Mouse (Mus musculus) T-helper 17 cell (primary cell): ENCODE measurements around the gene Ppp3r2.

ENCODE experiments used
- in situ Hi-C, 2 experiments: fragments of 300-600 bp; cut with MboI, MseI; formaldehyde crosslinking; loops; 1 replicate in 1 of 2; 2 replicates in 1 of 2; pipeline ENCODE4 v1.15.1; 2025; ENCODE audit warnings: high pct_unique_total_duplicates in 2 of 2

Gene Ppp3r2

DNA sequence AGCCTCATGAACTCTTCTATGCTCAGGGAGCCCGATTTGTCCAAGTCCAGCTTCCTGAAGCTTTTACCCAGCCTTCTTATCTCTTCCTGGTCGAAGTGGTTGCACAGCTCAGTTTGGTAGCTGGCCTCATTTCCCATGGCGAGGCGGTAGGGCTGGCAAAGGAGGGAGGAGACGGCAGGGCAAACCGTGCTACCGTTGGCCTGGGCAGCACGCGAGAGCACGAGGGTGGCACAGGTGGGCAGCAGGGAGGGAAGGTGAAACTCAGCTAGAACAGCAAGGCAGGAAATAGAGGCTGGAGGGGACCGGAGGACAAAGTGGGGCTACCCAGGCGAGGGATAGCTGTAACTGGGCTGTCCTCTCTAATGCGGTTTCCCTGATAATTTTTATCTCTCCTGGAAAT, at the start of gene Ppp3r2:
Ppp3r2 (minus strand) TSS at position 213 of the 400 bp plus-strand sequence.
- in situ Hi-C loops: no loop called here

DNA sequence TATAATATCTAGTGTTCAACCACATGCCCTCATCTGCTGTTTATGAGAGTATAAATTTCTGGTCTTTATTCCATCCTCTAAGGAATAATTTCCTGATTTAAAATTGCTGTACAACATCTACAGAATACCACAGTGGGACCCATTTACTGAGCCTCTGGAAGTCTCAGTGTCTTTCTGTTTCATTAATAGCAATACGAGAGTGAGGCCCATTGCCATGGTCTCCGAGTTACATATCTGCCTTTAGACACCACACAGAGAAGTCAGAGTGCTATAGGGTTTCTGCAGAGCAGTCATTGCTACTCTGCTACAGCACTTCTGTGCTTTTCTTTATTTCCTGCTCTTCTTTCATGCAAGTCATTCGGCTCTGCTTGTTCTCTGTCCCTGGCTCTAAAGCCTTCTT, 47.5 kb upstream of the Ppp3r2 start:
- in situ Hi-C loops: no loop called here

DNA sequence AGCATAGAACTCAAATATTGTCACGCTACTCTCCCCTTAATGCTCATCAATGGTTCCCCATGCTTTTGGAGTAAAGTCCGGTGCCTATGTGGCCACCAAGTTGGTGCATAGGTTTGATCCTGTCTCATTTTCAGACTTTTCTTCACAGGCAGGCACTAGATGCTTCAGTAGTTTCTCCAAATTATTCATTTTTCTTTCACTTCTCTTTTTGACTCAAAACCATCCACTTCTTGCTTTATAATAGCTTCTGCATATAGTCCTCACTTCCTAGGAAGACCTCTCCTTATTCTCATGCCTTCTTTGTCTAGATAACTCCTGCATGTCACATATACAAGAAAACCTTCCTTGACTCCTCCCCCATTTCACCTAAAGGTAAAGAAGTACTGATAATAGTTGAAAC, 42.1 kb upstream of the Ppp3r2 start:
- in situ Hi-C loops: loop anchor here in 1 of 2 experiments (25.0 kb wide), 1 partner anchor 637 kb away; no protein-coding TSS in a partner anchor

DNA sequence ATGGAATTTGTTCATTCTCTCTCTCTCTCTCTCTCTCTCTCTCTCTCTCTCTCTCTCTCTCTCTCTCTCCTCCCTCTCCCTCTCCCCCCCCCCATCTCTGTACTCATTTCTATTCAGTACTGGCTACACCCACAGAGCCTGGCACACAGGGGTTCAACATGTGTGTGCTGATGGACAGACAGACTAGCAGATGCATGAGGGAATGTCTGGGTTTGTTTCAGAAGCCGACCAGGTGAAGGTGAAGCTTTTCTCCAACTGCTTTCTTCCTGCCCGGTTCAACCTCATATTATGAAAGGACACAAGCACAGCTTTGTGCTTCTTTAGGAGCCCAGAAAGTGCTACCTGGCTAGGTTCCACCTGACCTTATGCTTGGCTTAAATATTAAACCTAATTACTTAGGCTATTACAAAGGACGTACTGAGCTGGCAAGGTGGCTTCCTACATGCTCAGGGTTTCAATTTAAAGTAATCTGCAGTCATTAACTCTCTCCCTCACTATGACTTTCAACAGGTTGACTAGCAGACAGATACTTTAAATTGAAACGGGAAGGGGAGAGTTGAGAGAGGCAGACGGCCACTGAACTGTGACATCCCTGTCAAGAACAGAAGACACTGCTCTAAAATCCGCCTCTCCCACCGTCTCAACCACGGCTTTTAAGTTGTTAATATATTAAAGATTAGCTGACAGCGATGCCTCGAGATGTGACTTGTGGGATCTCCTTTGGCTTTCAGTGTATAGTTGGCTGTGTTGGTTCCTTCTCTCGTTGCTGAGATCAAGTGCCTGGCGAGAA, 9.8 kb upstream of the Ppp3r2 start:
- in situ Hi-C loops: no loop called here

DNA sequence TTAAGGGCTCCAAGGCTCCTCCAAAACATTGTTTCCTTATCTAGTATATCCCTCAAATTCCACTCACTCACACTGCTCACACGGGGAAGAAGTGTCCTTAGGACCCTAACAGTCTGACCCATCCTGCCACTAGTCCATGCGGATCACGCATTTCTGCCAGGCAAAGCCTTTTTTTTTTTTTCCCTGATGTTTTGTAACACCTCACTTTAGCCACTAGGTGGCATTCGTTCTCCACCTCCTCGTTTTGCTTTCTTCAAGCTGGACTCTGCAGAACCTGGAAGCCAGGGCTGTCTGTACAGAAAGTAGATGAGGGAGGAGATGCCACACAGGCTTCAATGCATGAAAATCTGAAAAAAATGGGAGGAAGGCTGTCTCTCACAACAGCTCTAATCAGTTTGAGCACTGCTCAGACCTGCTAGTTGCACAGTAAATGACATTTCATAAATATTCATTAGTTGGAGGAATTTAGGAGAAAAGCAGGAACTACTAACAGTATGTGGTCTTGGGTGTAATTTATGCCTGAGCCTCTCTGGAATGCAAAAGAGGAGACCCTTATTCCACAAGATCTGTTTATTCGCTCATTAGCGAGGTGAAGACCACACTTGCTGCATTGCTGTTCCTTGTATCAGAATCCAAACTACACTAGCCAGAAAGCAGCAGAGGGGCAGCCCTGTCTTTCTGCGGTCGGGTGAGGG, 6.9 kb upstream of the Ppp3r2 start:
- in situ Hi-C loops: no loop called here

DNA sequence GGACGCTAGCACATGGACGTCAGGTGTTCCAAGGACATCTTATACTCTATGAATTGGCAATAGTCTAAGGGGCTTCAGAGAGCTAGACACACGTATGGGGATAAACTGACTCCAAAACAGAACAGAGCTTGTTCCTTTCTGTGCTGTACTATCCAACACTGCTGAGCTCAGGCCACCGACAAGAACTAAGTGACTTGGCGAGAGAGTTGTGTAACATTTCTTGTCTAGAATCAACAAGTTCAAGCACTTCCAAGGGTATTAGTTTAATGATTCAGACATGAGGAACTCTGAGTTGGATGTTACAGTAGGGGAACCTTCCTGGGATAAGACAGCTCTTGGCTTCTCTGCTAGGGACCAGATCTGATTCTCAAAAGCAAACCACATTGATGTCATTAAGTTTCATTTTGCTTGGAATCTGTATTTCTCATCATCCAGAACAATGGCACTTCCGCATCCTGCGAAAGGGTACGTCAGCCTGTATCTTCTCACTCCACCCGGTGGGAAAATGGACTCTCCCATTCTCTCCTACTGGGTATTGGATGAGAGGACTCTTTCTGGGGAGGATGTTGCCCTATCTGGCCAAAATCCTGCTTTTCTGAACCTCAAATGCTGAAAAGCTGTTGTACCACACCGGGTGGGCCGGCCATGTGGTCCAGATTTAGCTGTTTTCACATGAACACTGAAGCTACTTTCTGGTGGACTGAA, 1.5 kb downstream of the Ppp3r2 start:
- in situ Hi-C loops: no loop called here

DNA sequence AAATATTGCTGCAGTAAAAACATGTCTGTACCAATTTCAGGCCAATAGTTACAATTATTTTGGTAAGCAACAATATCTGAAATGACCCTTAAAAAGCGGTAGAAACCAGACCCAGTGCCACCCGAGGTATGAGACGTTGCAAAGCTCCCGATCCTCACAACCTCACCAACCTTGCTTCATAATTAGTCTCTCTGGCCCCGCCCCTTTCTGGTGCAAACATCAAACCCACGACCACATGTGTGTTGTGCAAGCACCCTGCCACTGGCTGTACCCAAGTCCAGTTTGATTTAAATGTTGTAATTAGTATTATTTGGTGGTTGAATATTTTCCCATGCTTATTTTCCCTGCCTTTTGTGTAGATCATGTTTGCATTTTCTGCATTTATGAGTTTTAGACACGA, 5.0 kb downstream of the Ppp3r2 start:
- in situ Hi-C loops: no loop called here

DNA sequence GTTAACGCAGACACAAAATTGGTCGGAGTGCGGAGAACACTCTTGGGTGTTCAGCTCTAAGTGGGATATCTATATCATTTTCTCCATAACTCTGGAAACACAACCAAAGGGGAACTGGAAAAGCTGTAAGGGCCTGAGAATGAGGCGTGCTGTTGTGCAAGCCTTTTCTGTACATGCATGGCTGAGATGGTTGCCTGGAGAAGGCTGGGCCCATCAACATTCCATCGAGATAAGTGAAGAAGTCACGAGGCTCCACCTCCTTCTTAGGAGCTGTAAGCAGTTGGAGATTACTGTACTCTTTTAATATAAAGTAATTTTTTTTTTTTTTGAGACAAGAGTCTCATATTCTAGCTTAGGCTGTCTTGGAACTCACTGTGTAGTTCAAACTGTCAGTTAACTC, 5.8 kb downstream of the Ppp3r2 start:
- in situ Hi-C loops: no loop called here

DNA sequence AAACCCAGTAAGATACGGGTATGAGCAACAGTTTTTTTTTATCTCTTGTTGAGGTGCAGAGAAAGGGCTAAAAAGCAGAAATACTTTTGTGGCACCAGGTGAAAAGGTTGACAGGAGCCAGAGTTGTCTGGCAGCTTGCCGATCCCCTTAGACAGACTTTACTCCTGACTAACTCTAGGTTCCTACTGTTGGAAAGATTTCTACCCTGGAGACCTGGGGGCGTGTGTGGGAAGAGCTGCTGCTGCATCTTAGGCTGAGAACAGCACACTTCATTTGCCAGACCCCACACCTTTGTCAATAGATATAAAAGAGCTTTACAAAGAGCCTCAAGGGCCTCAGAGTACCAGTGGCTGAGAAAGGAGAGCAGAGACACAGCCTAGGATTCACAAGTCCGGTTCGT, 17.0 kb downstream of the Ppp3r2 start:
- in situ Hi-C loops: no loop called here

DNA sequence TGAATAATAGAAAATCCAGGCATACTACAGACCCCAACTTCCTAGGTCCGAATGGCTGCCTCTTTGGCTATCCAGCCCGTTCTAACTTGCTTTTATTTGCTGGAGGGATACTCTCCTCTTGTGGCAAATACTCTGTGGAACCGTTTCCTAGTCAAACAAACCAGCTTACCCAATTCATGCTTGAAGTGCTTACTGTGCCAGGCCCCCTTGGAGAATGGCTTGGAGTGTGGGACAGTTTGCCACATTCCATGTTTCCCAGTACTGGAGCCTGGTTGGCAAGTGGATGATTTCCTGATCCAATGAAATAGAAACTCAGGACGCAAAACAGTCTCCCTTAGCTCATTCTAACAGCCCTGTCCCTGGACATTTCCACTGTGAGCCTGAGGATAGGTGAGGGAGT, 19.6 kb downstream of the Ppp3r2 start:
- in situ Hi-C loops: no loop called here

DNA sequence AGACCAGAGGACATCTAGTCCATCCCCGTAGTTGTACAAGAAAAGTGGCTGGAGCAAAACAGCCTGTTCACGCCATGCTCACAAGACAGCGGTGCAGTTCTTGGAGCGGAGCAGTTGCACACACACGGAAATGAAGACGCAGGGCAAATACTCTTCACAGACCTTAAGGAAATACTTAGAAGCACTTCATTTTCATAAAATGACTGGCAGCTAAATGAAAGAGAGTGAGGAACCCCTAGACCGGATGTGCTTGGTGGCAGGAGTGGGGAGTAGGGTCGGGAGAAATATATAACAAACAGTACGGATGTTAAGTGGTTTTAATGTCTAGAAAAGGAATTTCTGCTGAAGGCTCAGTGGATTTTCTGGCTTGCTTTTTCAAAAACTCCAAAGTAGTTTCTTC, 20.2 kb downstream of the Ppp3r2 start:
- in situ Hi-C loops: no loop called here

DNA sequence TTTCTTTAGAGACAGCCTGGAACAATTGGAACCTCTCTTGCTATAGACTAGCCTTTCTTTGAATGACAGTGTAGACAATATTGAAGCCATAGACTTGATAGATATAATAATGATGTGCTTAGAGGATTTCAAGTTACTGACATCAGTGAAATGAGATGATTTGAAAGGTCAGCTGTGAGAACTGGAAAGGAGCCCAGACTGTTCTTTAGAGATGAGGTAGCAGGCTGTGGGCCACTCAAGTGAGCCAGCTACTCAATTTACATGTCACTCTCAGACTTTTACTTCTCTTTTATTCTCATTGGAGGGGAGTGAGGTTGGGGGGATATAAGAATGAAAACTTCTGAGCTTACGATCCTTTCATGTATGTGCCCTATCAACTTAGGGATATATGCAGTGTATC, 22.4 kb downstream of the Ppp3r2 start:
- in situ Hi-C loops: loop anchor here in 1 of 2 experiments (10.0 kb wide), 1 partner anchor 1825 kb away; no protein-coding TSS in a partner anchor

DNA sequence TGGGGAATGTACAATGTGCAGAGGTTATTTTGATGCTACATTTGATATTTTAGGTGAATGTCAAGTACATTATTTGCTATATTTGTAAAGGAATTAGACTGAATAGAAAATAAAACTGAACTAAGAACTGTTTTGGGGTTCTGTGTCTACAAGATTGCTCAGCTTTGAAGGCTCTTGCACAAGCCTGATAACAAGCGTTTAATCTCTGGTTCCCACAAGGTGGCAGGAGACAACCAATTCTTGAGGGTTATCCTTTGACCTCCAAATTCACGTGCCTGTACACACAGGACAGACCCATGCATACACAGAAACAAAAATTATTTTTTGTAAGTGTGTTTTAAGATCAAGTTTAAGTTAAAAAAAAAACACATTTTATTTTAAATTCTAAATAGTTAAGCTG, 41.9 kb downstream of the Ppp3r2 start:
- in situ Hi-C loops: loop anchor here (10.0 to 25.0 kb wide), 3 partner anchors 1165 to 1353 kb away; partner anchors contain the start of genes Tex10 (in 2 of the 2), Erp44 (in 1 of the 2) and Invs (in 1 of the 2)

DNA sequence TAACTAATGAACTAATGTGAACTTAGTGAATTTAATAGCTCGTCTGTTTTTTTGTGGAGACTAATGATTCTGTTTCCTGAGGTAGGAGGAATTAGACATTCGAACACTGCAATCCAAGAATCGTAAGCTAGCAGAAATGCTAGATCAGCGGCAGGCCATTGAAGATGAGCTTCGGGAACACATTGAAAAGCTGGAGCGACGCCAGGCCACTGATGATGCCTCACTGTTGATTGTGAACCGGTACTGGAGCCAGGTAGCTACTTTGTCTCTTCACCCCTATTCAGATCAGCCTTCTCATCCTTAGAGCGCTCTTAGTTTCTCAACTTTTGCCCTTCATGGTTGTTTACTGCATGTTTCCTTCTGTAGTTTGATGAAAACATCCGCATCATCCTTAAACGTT, 44.0 kb downstream of the Ppp3r2 start:
- in situ Hi-C loops: loop anchor here (10.0 to 25.0 kb wide), 3 partner anchors 1163 to 1351 kb away; partner anchors contain the start of genes Tex10 (in 2 of the 2), Erp44 (in 1 of the 2) and Invs (in 1 of the 2)

DNA sequence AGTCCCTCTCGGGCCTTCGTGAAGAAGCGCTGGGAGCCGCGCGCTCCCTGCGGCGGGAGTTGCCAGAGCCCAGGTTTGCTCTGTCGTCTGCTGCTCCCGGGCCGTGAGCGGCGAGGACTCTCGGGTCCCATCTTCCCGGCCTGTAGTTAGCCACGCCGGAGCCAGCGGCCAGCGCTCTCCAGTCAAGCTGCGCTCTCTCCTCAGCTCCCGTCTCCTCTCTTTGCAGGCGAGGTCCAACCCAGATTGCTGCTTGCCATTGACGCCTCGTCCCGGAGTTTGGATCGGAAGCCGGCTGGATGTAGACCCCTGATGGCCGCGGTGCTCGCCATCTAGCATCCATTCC, 49.7 kb downstream of the Ppp3r2 start:
- in situ Hi-C loops: loop anchor here (5.0 to 25.0 kb wide), 4 partner anchors 110 to 1345 kb away; partner anchors contain the start of genes Tex10 (in 2 of the 2), Erp44 (in 1 of the 2), Invs (in 1 of the 2) and Mrpl50 (in 1 of the 2)

DNA sequence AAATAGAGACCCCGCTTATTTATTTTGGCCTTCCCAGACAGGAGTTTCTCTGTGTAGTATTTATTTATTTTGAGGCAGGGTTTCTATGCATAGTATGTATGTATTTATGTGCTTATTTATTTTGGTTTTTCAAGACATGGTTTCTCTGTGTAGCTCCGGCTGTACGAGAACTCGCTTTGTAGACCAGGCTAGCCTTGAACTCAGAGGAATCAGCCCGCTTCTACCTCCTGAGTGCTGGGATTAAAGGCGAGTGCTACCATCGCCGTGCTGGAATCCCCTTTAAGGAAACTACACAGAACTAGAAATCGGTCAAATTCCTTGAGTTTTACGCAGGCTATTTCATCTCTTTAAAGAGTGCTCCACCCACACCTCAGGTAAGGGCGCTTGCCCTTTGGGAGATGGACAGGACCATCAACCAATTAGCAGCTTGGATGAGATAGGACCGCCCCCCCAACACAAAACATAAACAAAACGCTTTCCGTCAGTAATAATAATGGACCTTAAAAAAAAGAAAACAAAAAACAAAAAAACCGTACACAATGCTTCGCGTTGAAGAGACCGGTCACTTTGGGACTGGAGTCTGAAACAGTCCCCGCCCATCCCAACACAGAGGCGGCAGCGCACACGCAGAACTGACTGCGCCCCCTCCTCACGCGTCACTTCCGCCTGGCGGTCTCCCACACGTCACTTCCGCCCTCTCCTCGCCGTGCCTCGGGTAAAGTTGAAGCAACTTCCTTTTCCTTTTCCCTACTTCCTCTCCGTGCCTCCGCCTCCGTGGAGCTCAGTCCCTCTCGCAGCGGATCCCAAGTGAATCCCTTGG, 50.3 kb downstream of the Ppp3r2 start, which contains the start of gene Rnf20:
Rnf20 (plus strand) TSS at position 688 of the 820 bp plus-strand sequence.
- in situ Hi-C loops: loop anchor here (5.0 to 25.0 kb wide), 4 partner anchors 109 to 1344 kb away; partner anchors contain the start of genes Tex10 (in 2 of the 2), Erp44 (in 1 of the 2), Invs (in 1 of the 2) and Mrpl50 (in 1 of the 2)

DNA sequence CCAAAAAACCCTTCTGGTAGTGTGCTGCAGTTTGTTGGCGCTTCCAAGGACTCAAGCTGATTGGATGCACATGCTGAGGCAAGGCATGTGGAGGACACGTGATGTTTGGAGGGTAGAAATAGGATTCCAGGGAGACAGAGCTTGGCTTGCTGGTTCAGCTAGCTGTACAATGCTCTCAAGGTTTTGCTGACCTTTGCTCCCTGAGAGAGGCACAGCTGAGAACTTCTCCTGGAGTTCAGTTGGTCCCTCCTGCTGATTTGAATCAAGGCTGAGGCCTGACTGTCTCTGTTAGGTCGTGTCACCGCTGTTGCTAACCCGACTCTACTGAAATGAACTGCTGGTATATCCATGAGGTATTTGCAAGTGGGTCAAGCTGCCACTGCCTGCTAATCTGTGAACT, 52.9 kb downstream of the Ppp3r2 start:
- in situ Hi-C loops: loop anchor here (5.0 to 25.0 kb wide), 4 partner anchors 62 to 1342 kb away; partner anchors contain the start of genes Erp44 (in 1 of the 2), Invs (in 1 of the 2) and Tex10 (in 1 of the 2)
